Mouse (Mus musculus): Measurements from ENCODE around the gene Zfand3. TPM values are rescaled to one million over a fixed set of nuclear protein-coding genes. Genes with fewer than 3 reads are reported as not detected.
A peak's percentile ranks its signal among the peaks of the same experiment; 100 is the strongest.

The Zfand3 gene
- polyA plus RNA-seq, 1 experiment, result 146 TPM

DNA sequence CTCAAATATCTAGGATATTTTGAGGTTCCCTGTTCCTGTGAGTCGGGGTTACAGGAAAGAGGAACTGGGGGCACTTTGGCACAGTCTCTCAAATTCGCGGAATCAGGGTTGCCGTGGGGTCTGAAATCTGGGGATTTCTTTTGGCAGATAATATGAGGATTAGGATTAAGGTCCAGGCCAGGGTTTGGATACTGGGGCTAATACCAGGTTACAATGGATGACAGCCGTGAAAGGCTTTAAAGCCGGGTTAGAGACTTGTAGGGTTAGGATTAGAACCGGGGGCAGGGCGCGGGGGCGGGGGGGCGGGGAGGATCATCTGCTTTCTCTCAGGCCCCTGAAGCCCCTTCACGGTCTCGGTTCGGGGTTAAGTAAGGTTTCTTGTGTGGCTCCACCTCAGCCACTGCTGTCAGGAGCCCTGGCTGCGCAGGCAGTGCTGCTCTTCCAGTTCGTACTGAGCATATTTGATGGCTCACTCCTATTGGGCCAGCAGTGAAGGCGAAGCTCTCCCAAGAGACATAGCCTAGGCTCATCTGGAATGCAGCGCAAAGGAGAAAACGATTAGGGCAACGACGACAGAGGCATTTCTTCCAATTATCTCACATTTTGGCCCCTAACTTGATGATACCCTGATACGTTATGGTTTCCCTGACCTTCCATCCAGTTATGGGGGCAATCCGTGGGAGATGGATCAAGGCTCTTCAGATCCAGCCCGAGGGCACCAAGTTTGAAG, 5.8 kb upstream of the Zfand3 start:
- TF ChIP-seq POLR2A (IDR thresholded peaks at IDR 0.05; ENCODE audit: borderline replicate concordance, extremely low read depth, insufficient read depth, insufficient read length, poor library complexity, severe bottlenecking) (no peak), CTCF (IDR thresholded peaks at IDR 0.05; ENCODE audit: borderline replicate concordance, extremely low read depth, insufficient read depth, insufficient read length) (no peak)
- no peak for DNase-seq (ENCODE audit: low read depth)

DNA sequence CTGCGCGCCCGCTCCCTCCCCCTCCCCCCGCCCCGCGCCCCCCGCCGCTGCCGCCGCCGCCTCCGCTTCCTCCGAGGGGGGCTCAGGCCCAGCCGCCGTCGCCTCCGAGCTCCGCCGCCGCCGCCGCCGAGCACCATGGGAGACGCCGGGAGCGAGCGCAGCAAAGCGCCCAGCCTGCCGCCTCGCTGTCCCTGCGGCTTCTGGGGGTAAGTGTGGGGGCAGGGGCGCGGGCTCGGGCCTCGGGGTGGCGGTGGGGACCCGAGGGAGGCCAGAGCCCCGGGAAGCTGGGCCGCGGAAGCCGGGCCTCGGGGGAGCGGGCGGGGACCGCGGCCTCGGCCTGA, 540 bp downstream of the Zfand3 start:
- DNase-seq (ENCODE audit: low read depth), result no peak
- TF ChIP-seq CTCF (IDR thresholded peaks at IDR 0.05; ENCODE audit: borderline replicate concordance, extremely low read depth, insufficient read depth, insufficient read length), result no peak
- TF ChIP-seq POLR2A (IDR thresholded peaks at IDR 0.05; ENCODE audit: borderline replicate concordance, extremely low read depth, insufficient read depth, insufficient read length, poor library complexity, severe bottlenecking), result no peak

DNA sequence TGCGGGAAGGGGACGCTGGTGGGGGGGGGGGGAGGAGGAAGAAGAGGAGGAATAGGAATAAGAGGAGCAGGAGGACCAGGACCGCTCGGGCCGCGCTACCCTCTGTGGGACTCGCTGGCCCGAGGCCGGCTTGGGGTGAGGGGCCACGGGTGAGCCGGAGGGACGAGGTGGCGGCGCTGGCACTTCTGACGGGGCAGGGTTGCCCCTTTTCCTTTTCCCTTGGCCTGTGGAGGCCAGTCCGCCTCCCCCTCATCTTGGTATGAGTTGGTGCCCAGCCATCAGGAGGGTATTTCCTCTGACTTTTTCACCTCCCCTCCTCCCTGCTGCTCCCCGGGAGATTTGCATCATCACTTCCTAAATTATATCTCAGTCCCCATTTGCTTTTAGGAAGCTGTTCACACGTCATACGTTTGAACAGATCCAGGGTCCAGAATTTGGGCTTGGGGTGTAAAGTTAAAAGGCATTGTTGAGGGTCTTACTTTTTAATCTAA, 963 bp downstream of the Zfand3 start:
- TF ChIP-seq CTCF (IDR thresholded peaks at IDR 0.05; ENCODE audit: borderline replicate concordance, extremely low read depth, insufficient read depth, insufficient read length) (no peak), POLR2A (IDR thresholded peaks at IDR 0.05; ENCODE audit: borderline replicate concordance, extremely low read depth, insufficient read depth, insufficient read length, poor library complexity, severe bottlenecking) (no peak)
- no peak for DNase-seq (ENCODE audit: low read depth)

DNA sequence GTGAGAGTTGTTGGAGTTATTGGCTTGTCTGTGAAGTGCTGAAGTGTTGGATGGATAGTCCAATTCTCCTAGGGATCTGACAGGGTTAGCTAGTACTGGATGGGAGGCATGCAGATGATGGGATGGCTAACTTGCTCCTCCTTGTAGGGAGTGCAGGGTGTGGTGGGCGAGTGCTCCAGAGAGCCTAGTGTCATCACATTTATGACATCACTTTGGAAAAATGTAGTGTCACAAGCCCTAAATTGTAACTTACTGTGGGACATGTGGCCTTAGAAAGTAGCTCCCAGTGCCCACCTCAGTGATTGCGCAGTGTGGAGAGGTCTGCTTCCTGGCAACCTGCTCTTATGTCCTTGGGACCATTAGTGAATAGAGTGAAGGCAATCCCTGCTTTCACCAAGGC, 2.3 kb downstream of the Zfand3 start:
- TF ChIP-seq CTCF (IDR thresholded peaks at IDR 0.05; ENCODE audit: borderline replicate concordance, extremely low read depth, insufficient read depth, insufficient read length), result no peak
- TF ChIP-seq POLR2A (IDR thresholded peaks at IDR 0.05; ENCODE audit: borderline replicate concordance, extremely low read depth, insufficient read depth, insufficient read length, poor library complexity, severe bottlenecking), result no peak
- no peak for DNase-seq (ENCODE audit: low read depth)

DNA sequence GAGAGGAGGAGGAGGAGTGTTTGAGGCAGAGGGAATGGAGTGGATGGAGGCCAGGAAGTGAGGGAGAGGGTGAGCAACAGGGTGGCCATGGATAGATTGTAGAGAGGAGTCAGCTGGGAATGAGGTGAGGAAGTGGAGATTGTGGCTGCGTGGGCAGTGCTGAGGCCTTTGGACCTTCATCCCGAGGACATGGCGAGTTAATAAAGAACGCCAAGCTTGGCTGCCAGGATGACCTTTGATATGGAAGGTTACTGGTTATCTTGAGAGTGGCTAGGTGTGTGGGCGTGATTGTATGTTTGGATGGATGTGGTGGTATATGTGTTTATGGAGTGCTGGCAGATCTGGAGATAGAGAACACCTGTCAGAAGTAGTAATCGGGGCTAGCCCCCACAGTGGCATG, 3.4 kb downstream of the Zfand3 start:
- DNase-seq (ENCODE audit: low read depth), result no peak
- TF ChIP-seq CTCF (IDR thresholded peaks at IDR 0.05; ENCODE audit: borderline replicate concordance, extremely low read depth, insufficient read depth, insufficient read length), result no peak
- TF ChIP-seq POLR2A (IDR thresholded peaks at IDR 0.05; ENCODE audit: borderline replicate concordance, extremely low read depth, insufficient read depth, insufficient read length, poor library complexity, severe bottlenecking), result no peak

DNA sequence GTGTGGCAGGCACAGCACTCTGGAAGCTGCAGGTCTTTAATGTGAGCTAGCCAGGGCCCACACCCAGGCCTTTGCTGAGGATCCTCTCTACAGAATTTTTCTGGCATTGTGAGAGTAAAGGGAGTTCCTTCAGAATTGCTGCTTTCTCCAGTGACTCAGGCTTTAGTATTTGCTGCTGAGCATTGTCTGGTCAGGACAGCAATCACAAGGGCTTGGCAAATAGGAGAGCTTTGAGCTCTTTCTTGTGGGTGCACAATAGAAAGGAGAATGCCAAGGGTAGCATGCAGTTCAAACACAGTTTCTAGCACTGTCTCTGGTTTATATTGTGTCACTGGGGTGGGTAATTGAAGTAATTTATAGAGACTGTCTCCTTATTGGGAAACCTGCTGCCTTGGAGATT, 3.9 kb downstream of the Zfand3 start:
- DNase-seq (ENCODE audit: low read depth), result no peak
- no peak for TF ChIP-seq CTCF (IDR thresholded peaks at IDR 0.05; ENCODE audit: borderline replicate concordance, extremely low read depth, insufficient read depth, insufficient read length)
- no peak for TF ChIP-seq POLR2A (IDR thresholded peaks at IDR 0.05; ENCODE audit: borderline replicate concordance, extremely low read depth, insufficient read depth, insufficient read length, poor library complexity, severe bottlenecking)

DNA sequence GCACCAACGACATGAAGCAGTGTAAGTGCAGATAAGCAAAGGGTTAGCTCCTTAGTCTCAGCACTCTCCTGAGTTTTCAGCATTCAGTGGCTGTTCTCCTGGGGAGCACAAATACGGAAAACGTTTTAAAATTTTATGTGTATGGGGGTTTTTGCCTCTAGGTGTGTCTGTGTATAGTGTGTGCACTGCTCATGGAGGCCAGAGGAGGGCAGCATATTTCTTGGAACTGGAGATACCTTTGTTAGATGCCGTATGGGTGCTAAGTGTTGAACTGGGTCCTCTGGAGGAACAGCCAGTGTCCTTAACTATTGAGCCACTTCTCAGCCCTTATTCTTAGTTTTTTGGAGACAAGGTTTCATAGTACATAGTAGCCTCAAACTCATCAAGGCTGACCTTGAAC, 10.1 kb downstream of the Zfand3 start:
- DNase-seq (ENCODE audit: low read depth), result no peak
- TF ChIP-seq POLR2A (IDR thresholded peaks at IDR 0.05; ENCODE audit: borderline replicate concordance, extremely low read depth, insufficient read depth, insufficient read length, poor library complexity, severe bottlenecking), result no peak
- no peak for TF ChIP-seq CTCF (IDR thresholded peaks at IDR 0.05; ENCODE audit: borderline replicate concordance, extremely low read depth, insufficient read depth, insufficient read length)

DNA sequence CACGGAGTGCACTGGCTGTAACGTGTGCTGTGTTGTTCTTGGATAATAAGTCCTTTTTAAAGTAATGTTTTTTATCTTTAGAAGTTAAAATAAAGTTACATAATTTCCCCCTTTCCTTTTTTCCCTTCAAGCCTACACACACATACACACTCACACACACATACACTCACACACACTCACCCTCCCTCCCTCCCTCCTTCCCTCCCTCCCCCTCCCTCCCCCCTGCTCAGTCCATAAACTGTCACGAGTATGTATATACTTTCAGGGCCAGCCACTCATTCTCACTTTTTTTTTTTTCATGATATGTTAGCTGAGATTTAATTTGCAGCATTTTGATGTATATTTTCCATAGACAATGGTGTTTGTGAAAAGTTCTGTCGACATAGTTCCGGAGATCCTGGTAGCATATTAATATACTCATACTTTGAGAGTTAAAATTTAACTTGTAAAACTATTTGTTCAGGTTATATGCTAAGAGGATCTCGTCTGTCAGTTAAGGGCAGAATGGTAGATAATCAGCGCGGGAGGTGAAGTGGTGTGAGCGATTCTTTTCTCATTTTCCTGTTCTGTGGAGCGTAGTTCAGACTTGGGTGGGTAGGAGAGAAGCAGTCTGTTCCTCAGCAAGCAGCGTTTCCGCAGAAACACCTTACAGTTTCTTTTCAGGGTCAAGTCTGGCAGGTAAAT, 14.5 kb downstream of the Zfand3 start:
- no peak for TF ChIP-seq CTCF (IDR thresholded peaks at IDR 0.05; ENCODE audit: borderline replicate concordance, extremely low read depth, insufficient read depth, insufficient read length)
- TF ChIP-seq POLR2A (IDR thresholded peaks at IDR 0.05; ENCODE audit: borderline replicate concordance, extremely low read depth, insufficient read depth, insufficient read length, poor library complexity, severe bottlenecking), result no peak
- DNase-seq (ENCODE audit: low read depth), result no peak

DNA sequence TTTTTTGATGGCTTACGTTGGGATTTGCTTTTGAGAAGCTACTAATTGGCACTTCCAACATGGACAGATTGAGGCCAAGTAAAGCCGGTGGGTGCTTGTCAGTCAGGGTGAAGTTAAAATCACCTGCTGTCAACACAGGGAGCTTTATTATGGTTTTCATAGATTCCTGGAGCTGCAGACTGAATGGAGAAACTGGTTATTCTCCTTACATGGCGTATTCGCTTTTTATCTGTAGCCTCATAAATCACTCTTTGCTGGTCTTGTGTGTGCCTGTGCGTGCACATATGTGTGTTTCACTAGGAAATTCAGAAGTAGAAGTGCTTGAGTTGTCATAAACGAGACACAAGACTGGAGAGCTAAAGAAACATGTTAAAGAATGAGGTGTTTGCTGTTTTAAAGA, 15.4 kb downstream of the Zfand3 start:
- DNase-seq (ENCODE audit: low read depth), result peak; percentile 37
- TF ChIP-seq CTCF (IDR thresholded peaks at IDR 0.05; ENCODE audit: borderline replicate concordance, extremely low read depth, insufficient read depth, insufficient read length), result no peak
- no peak for TF ChIP-seq POLR2A (IDR thresholded peaks at IDR 0.05; ENCODE audit: borderline replicate concordance, extremely low read depth, insufficient read depth, insufficient read length, poor library complexity, severe bottlenecking)

DNA sequence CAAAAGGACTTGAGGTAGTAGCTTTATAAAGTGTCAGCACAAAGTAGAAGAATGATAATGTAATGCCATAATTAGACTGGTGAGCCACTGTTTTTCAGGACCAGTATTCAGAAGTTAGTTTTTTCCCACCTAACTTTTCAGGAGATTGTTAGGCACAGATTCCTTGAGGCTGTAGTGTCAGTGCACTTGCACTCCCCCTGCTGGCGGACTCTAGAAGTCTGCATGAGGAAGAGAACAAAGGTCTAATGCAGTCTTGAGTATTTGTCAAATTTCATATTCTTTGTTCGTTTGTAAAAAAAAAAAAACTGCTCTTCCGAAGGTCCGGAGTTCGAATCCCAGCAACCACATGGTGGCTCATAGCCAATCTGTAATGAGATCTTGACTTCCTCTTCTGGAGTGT, 20.1 kb downstream of the Zfand3 start:
- DNase-seq (ENCODE audit: low read depth), result peak; percentile 82
- TF ChIP-seq POLR2A (IDR thresholded peaks at IDR 0.05; ENCODE audit: borderline replicate concordance, extremely low read depth, insufficient read depth, insufficient read length, poor library complexity, severe bottlenecking) (no peak), CTCF (IDR thresholded peaks at IDR 0.05; ENCODE audit: borderline replicate concordance, extremely low read depth, insufficient read depth, insufficient read length) (peak; percentile 75; the same call in 1 of the 2 replicates)

DNA sequence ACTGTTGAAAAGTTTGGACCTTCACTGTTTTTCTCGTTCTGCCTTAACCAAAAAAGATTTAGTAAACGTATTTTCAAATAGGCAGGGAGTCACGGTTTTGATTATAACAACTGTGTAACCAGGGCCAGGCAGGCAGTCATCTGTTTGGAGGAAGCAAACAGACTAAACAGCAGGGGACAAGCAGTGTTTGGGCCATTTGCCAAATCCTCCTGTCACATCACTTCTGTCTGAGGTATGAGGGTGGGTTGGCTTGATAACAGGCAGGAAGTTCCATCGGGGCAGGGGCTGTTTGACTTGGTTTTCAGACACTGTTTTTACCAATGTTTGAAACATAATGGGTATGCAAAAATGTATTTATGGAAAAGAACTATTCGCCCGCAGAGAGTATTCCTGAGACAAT, 22.1 kb downstream of the Zfand3 start:
- peak; percentile 90 for DNase-seq (ENCODE audit: low read depth)
- no peak for TF ChIP-seq POLR2A (IDR thresholded peaks at IDR 0.05; ENCODE audit: borderline replicate concordance, extremely low read depth, insufficient read depth, insufficient read length, poor library complexity, severe bottlenecking)
- TF ChIP-seq CTCF (IDR thresholded peaks at IDR 0.05; ENCODE audit: borderline replicate concordance, extremely low read depth, insufficient read depth, insufficient read length), result no peak
